Mouse (Mus musculus): ENCODE results near the gene Neurl1a. TPM values are rescaled to one million over a fixed set of nuclear protein-coding genes. Genes with fewer than 3 reads are reported as not detected.
A peak's percentile ranks its signal among the peaks of the same experiment; 100 is the strongest.

Neurl1a gene
- polyA plus RNA-seq, 1 experiment from 2014 or later, result 4.0 TPM

DNA sequence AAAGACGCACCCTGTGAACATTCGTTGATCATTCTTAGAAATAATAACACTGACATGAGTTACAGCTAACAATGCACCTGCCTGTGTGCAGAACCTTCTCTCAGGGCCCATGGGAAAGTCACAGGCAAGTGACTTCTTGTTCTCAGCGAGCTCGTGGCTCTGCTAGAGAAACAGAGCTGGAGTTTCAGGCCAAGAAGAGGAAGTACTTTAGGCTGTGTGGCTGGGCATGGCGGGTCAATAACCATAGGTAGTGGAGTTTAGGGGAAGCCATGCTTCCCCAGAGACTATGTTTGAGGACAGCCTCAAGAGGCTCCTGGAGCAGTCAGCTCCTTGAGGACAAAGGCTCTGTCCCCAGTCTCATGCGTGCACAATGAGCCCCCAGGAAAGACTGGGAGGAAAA lies 77.3 kb downstream of the Neurl1a start:
- 57% methylated on average over 6 of the region's 6 CpGs for WGBS

DNA sequence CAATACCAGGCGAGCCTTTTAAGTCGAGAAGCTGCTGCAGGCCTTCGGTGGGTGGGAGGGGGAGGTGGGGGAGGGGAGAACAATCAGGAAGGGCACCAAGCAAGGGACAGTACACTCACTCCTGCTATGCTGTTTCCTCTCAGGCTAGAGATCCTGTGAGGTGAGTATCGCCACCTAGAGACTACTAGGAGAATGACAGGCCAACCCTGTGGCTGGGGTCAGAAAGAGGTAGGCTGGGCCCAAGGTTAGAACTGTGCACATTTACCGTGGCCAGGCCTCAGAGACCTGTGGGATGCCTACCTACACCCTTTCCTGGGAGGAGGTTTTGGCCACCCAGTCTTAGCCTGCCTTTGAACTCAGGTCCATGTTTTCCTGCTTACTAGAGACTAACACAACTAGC lies 81.0 kb downstream of the Neurl1a start:
- no peak overlapping the region for H3K4me2 ChIP-seq (ENCODE audit: low read depth, low read length)
- peaks cover 2% of the 10 kb centered on the region; the same call in 1 of the 2 replicates for H3K4me1 ChIP-seq (replicated peaks; ENCODE audit: control insufficient read depth, insufficient read depth, low read length)
- no peaks in the 10 kb centered on the region for H3K36me3 ChIP-seq (ENCODE audit: control insufficient read depth, insufficient read depth, low read length)
- no peak overlapping the region for H3K9ac ChIP-seq (ENCODE audit: low read length)
- no peak overlapping the region for H3K27ac ChIP-seq (ENCODE audit: low read length)
- H3K4me3 ChIP-seq (ENCODE audit: low read length), result no peak overlapping the region
- H3K27me3 ChIP-seq (ENCODE audit: control insufficient read depth, insufficient read depth, low read depth, low read length), result peaks cover 2% of the 10 kb centered on the region; the same call in 1 of the 2 replicates
- no peaks in the 10 kb centered on the region for H3K9me3 ChIP-seq (ENCODE audit: control insufficient read depth, low read length)
- WGBS, result 14% methylated on average over 5 of the region's 5 CpGs
- peak; percentile 36 for ATAC-seq (ENCODE audit: low read depth)

More for the DNA sequence above, 77.3 kb downstream of the Neurl1a start:
- H3K4me2 ChIP-seq (ENCODE audit: low read depth, low read length), result no peak overlapping the region
- ATAC-seq (ENCODE audit: low read depth), result no peak
- peaks cover 34% of the 10 kb centered on the region for H3K27me3 ChIP-seq (ENCODE audit: control insufficient read depth, insufficient read depth, low read depth, low read length)
- no peak overlapping the region for H3K27ac ChIP-seq (ENCODE audit: low read length)
- H3K4me1 ChIP-seq (replicated peaks; ENCODE audit: control insufficient read depth, insufficient read depth, low read length), result peaks cover 6% of the 10 kb centered on the region
- H3K36me3 ChIP-seq (ENCODE audit: control insufficient read depth, insufficient read depth, low read length), result no peaks in the 10 kb centered on the region
- H3K9ac ChIP-seq (ENCODE audit: low read length), result no peak overlapping the region
- no peak overlapping the region for H3K4me3 ChIP-seq (ENCODE audit: low read length)
- H3K9me3 ChIP-seq (ENCODE audit: control insufficient read depth, low read length), result no peaks in the 10 kb centered on the region

DNA sequence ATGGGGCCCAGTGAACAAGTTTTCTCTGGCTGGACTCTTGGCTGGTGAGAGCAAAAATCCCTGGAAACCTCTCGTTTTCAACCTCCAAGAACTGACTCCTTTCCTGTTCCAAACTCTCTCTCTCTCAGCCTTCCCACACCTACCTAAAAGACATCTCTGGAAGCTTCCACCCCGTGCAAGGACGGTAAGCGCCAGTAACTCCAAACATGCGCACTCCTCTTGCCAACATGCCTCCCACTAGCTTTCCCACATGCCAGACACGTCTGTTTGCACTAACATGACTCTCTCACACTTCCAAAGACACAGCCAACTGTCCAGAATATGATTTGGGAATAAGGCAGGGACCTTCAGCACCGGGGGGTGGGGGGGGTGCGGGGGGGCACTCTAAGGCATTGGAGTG lies 82.6 kb downstream of the Neurl1a start:
- no peaks in the 10 kb centered on the region for H3K36me3 ChIP-seq (ENCODE audit: control insufficient read depth, insufficient read depth, low read length)
- no peak overlapping the region for H3K4me2 ChIP-seq (ENCODE audit: low read depth, low read length)
- WGBS, result 67% methylated on average over 8 of the region's 8 CpGs
- no peaks in the 10 kb centered on the region for H3K27me3 ChIP-seq (ENCODE audit: control insufficient read depth, insufficient read depth, low read depth, low read length)
- H3K4me3 ChIP-seq (ENCODE audit: low read length), result no peak overlapping the region
- H3K9me3 ChIP-seq (ENCODE audit: control insufficient read depth, low read length), result no peaks in the 10 kb centered on the region
- no peak for ATAC-seq (ENCODE audit: low read depth)
- H3K4me1 ChIP-seq (replicated peaks; ENCODE audit: control insufficient read depth, insufficient read depth, low read length), result peaks cover 4% of the 10 kb centered on the region; the same call in 1 of the 2 replicates
- no peak overlapping the region for H3K27ac ChIP-seq (ENCODE audit: low read length)
- no peak overlapping the region for H3K9ac ChIP-seq (ENCODE audit: low read length)

DNA sequence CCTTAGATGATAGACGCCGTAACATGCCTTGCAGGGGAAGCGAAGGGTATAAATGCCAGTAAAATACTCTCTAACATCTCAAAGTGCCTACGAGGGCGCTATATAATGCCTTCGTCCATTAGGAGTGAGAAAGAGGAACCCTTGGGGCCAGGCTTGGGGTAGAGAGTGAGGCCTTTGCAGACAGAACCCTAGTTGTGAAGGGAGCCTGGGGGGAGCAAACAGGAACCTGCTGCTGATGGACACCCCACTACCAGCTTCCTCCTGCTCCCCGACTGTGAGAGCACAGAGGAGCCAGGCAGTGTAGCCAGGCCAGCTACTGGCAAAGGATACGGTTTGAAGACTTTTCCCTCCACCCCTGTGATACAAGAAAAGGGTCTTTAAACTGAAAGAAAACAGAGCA lies 85.0 kb downstream of the Neurl1a start:
- H3K4me3 ChIP-seq (ENCODE audit: low read length), result no peak overlapping the region
- peaks cover 4% of the 10 kb centered on the region; the same call in 1 of the 2 replicates for H3K4me1 ChIP-seq (replicated peaks; ENCODE audit: control insufficient read depth, insufficient read depth, low read length)
- H3K36me3 ChIP-seq (ENCODE audit: control insufficient read depth, insufficient read depth, low read length), result peaks cover 18% of the 10 kb centered on the region
- WGBS, result 88% methylated on average over 8 of the region's 8 CpGs
- H3K9ac ChIP-seq (ENCODE audit: low read length), result no peak overlapping the region
- H3K27me3 ChIP-seq (ENCODE audit: control insufficient read depth, insufficient read depth, low read depth, low read length), result no peaks in the 10 kb centered on the region
- ATAC-seq (ENCODE audit: low read depth), result no peak
- H3K9me3 ChIP-seq (ENCODE audit: control insufficient read depth, low read length), result no peaks in the 10 kb centered on the region
- H3K4me2 ChIP-seq (ENCODE audit: low read depth, low read length), result no peak overlapping the region
- H3K27ac ChIP-seq (ENCODE audit: low read length), result no peak overlapping the region

DNA sequence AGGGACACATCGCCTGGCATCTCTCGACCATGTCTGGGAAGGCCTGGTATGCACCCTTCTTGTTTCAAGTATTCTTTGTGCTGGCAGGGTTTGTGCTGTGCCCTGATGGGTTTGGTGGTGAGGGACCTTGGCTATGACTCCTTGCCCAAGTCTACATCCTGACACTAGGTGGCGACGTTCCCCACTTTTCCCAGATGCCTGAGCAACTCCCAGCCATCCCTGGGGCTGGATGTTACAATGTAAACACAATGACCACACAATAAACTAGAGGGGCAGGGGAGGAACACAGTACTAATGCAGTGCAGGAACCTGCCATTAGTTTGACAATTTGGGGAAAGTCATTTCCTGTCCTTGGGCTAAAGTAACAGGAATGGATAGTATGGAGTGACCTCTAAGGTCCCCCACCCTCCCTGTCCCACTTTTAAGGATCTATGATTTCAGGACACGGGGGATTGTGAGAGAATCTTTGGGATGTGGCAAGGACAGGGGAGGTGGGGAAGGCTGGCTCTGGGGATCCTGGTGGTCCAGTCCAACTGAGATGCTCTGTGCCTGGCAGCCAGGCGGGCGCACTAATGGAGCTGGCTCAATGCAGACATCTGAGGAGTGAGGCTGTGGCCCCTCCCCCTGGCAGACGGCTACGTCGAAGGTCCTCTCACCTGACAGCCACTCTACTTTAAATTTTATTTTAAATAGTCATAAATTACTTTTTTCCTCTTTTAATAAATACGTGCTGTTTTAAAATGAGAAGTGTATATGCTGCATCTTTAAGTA lies 85.9 kb downstream of the Neurl1a start:
- Histone ChIP-seq H3K27ac (ENCODE audit: low read length) (no peak overlapping the region), H3K4me1 (replicated peaks; ENCODE audit: control insufficient read depth, insufficient read depth, low read length) (peaks cover 4% of the 10 kb centered on the region; the same call in 1 of the 2 replicates), H3K4me3 (ENCODE audit: low read length) (no peak overlapping the region), H3K9ac (ENCODE audit: low read length) (no peak overlapping the region), H3K27me3 (ENCODE audit: control insufficient read depth, insufficient read depth, low read depth, low read length) (no peaks in the 10 kb centered on the region), H3K36me3 (ENCODE audit: control insufficient read depth, insufficient read depth, low read length) (peaks cover 24% of the 10 kb centered on the region), H3K9me3 (ENCODE audit: control insufficient read depth, low read length) (no peaks in the 10 kb centered on the region), H3K4me2 (ENCODE audit: low read depth, low read length) (no peak overlapping the region)
- WGBS, result 43% methylated on average over 11 of the region's 11 CpGs
- peak; percentile 81 for ATAC-seq (ENCODE audit: low read depth)

DNA sequence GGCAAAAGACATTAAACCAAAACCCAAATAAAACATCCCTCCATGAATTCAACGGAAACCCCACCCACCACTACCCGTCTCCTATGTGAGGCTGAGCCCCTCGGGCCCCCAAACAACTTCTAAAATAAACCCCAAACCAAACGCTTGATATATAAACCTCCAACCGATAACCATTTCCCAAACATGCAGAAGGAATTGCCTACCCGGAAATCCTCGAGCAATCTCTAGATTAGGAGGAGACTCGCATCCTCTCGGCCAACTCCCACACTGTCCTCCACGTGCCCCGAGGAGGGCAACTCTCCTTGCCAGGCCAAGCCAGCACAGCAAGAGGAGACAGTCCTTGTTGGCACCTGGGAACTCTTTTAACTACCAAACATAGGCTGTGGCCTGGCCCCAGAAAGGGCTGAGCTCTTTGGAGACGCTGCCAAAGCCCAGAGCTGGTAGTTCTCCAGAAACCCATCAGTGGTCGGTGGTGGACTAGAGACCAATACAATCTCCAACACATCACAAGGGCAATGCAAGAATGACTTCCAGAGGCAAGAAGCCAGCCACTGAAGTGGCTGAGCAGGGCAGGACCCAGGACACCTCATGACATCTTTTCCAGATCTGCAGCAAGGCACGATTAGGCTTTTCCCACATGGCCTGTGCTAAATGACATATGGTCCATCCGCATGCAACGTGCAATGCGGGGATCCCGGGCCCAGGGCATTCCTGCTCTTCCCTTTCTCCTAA lies 87.6 kb downstream of the Neurl1a start:
- Histone ChIP-seq H3K36me3 (ENCODE audit: control insufficient read depth, insufficient read depth, low read length) (peaks cover 32% of the 10 kb centered on the region), H3K4me2 (ENCODE audit: low read depth, low read length) (no peak overlapping the region), H3K4me3 (ENCODE audit: low read length) (no peak overlapping the region), H3K4me1 (replicated peaks; ENCODE audit: control insufficient read depth, insufficient read depth, low read length) (peaks cover 4% of the 10 kb centered on the region; the same call in 1 of the 2 replicates), H3K27me3 (ENCODE audit: control insufficient read depth, insufficient read depth, low read depth, low read length) (no peaks in the 10 kb centered on the region), H3K9me3 (ENCODE audit: control insufficient read depth, low read length) (no peaks in the 10 kb centered on the region), H3K27ac (ENCODE audit: low read length) (no peak overlapping the region), H3K9ac (ENCODE audit: low read length) (no peak overlapping the region)
- ATAC-seq (ENCODE audit: low read depth), result no peak
- WGBS, result 79% methylated on average over 18 of the region's 18 CpGs

DNA sequence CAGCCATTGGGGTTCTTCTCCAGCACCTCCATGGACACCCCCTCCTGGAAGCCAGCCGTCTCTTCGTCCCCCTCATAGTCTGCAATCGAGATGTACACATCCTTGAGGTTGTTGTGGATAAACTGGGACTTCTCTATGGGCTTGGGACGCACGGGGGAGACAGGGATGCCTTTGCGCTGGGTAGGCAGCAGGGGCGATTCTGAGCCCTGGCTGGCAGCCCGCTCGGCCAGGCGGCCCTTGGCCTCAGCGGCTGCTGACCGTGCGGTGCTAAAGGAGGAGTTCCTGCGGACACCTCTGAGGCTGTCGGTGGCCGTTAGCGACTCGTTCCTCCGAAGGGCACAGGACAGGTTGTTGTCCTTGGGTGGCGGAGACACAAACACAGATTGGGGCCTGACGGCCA lies 88.4 kb downstream of the Neurl1a start:
- H3K9ac ChIP-seq (ENCODE audit: low read length), result no peak overlapping the region
- no peak overlapping the region for H3K27ac ChIP-seq (ENCODE audit: low read length)
- no peaks in the 10 kb centered on the region for H3K27me3 ChIP-seq (ENCODE audit: control insufficient read depth, insufficient read depth, low read depth, low read length)
- H3K36me3 ChIP-seq (ENCODE audit: control insufficient read depth, insufficient read depth, low read length), result peaks cover 33% of the 10 kb centered on the region
- H3K9me3 ChIP-seq (ENCODE audit: control insufficient read depth, low read length), result no peaks in the 10 kb centered on the region
- WGBS, result 86% methylated on average over 21 of the region's 21 CpGs
- no peak overlapping the region for H3K4me3 ChIP-seq (ENCODE audit: low read length)
- H3K4me1 ChIP-seq (replicated peaks; ENCODE audit: control insufficient read depth, insufficient read depth, low read length), result peaks cover 4% of the 10 kb centered on the region; the same call in 1 of the 2 replicates
- H3K4me2 ChIP-seq (ENCODE audit: low read depth, low read length), result no peak overlapping the region
- no peak for ATAC-seq (ENCODE audit: low read depth)

DNA sequence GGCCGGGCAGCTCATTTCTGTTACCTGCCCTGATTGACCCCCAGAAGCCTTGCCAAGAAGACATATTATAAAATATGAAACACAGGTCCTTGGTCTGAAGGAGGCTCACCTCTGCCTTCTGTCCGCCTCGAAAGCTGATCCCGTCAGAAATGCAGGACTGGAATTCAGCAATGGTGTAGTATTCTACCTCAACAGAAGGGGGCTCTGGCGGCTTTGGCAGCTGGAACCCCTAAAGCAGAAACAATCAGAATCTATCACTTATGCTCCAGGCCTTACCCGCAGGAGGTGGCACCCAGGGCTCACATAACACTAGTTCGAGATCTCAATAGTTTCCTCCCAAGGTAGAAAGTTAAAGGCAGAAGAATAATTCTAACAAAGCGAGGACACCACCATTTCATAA lies 91.1 kb downstream of the Neurl1a start:
- Histone ChIP-seq H3K4me1 (replicated peaks; ENCODE audit: control insufficient read depth, insufficient read depth, low read length) (peaks cover under 1% of the 10 kb centered on the region; the same call in 1 of the 2 replicates), H3K9me3 (ENCODE audit: control insufficient read depth, low read length) (no peaks in the 10 kb centered on the region), H3K27ac (ENCODE audit: low read length) (no peak overlapping the region), H3K27me3 (ENCODE audit: control insufficient read depth, insufficient read depth, low read depth, low read length) (no peaks in the 10 kb centered on the region), H3K4me2 (ENCODE audit: low read depth, low read length) (no peak overlapping the region), H3K36me3 (ENCODE audit: control insufficient read depth, insufficient read depth, low read length) (peaks cover 56% of the 10 kb centered on the region), H3K9ac (ENCODE audit: low read length) (no peak overlapping the region), H3K4me3 (ENCODE audit: low read length) (no peak overlapping the region)
- WGBS, result 56% methylated on average over 8 of the region's 8 CpGs
- no peak for ATAC-seq (ENCODE audit: low read depth)

DNA sequence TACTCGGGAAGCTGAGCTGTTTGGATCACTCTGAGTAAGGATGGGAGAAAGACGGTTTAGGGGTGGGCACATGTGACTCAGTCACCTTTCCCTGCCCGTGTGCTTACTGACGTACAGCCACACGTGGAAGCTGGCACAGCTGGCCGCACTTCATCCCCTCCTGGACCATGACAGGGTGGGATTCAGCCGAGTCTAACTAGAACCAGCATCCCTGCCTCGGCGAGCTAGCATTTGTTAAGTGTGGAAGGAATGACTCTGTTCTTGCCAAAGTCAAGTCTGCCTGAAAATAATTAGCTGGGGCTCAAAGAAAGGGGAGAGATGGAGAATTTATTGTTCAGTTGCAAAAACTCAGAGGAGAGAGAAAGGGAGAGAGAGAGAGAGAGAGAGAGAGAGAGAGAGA lies 91.9 kb downstream of the Neurl1a start:
- no peaks in the 10 kb centered on the region for H3K4me1 ChIP-seq (replicated peaks; ENCODE audit: control insufficient read depth, insufficient read depth, low read length)
- no peak for ATAC-seq (ENCODE audit: low read depth)
- no peak overlapping the region for H3K4me2 ChIP-seq (ENCODE audit: low read depth, low read length)
- no peak overlapping the region for H3K27ac ChIP-seq (ENCODE audit: low read length)
- H3K4me3 ChIP-seq (ENCODE audit: low read length), result no peak overlapping the region
- H3K27me3 ChIP-seq (ENCODE audit: control insufficient read depth, insufficient read depth, low read depth, low read length), result no peaks in the 10 kb centered on the region
- H3K9ac ChIP-seq (ENCODE audit: low read length), result no peak overlapping the region
- 73% methylated on average over 9 of the region's 9 CpGs for whole genome bisulfite sequencing
- H3K36me3 ChIP-seq (ENCODE audit: control insufficient read depth, insufficient read depth, low read length), result peaks cover 59% of the 10 kb centered on the region
- H3K9me3 ChIP-seq (ENCODE audit: control insufficient read depth, low read length), result no peaks in the 10 kb centered on the region

Measured in lung, embryonic 16.5 days (tissue).